In genomic region chr11:119213166-119213885, GRCm38 (mm10) we compare ENCODE assay signal across 10 mouse cellular contexts. TPM values are rescaled to one million over a fixed set of nuclear protein-coding genes. Genes with fewer than 3 reads are reported as not detected.
DNase-seq lines count a peak whose midpoint lies in the region; ATAC-seq and TF ChIP-seq lines count a peak whose summit lies in the region.
"Had no signal": no experiment of that assay in that cellular context is flagged by ENCODE, and none has a peak within 500 bp of the region (broad histone marks: within the 10 kb centered on the region; RNA-seq: fewer than 3 reads in every experiment).

No protein-coding gene starts in this region.

- peak; percentile 59 for DNase-seq in cerebellum, adult 9-11 months
- DNase-seq in cerebellum, adult 2 months, result no peak
- peak; percentile 87 for DNase-seq in kidney, adult 2 months
- DNase-seq in ZHBTc4 (ENCODE audit: low read depth, low spot score), result peak; percentile 91
- DNase-seq in kidney, postnatal 14 days, result peak; percentile 70
- DNase-seq in forebrain, embryonic 14.5 days (ENCODE audit: low spot score), result no peak
- no peak for DNase-seq in layer of hippocampus, adult 2 months (ENCODE audit: low spot score in 2 of 2)
- DNase-seq: cerebellum, adult 11 months; heart, postnatal 10 days had no signal

- no peak for ATAC-seq in kidney, embryonic 14.5 days (ENCODE audit: low FRiP score, low TSS enrichment)
- no peak for ATAC-seq in forebrain, embryonic 14.5 days

- no peaks in the 10 kb centered on the region for H3K36me3 ChIP-seq in kidney, adult 2 months (ENCODE audit: control insufficient read depth, insufficient read depth, low read length)
- peaks cover 8% of the 10 kb centered on the region; the same call in 1 of the 2 replicates for H3K36me3 ChIP-seq in kidney, embryonic 14.5 days (ENCODE audit: control insufficient read depth, insufficient read depth, low read length)
- peaks cover 9% of the 10 kb centered on the region for H3K36me3 ChIP-seq in forebrain, embryonic 14.5 days (ENCODE audit: control insufficient read depth, insufficient read depth, low read length)

- H3K9me3 ChIP-seq in kidney, embryonic 14.5 days (ENCODE audit: control insufficient read depth, low read length), result no peaks in the 10 kb centered on the region
- H3K9me3 ChIP-seq in forebrain, embryonic 14.5 days (replicated peaks; ENCODE audit: control insufficient read depth, low read length), result no peaks in the 10 kb centered on the region

- no peak overlapping the region for H3K4me2 ChIP-seq in kidney, embryonic 14.5 days (replicated peaks; ENCODE audit: low read depth, low read length)
- no peak overlapping the region for H3K4me2 ChIP-seq in forebrain, embryonic 14.5 days (ENCODE audit: low read length)

- H3K4me3 ChIP-seq in cerebellum, adult 2 months (replicated peaks; ENCODE audit: insufficient read depth, low read depth, low read length), result no peak overlapping the region
- no peak overlapping the region for H3K4me3 ChIP-seq in kidney, adult 2 months (ENCODE audit: insufficient read depth, low read depth, low read length)
- no peak overlapping the region for H3K4me3 ChIP-seq in kidney, embryonic 14.5 days (ENCODE audit: low read length)
- H3K4me3 ChIP-seq in forebrain, embryonic 14.5 days (ENCODE audit: low read depth, low read length), result no peak overlapping the region
- H3K4me3 ChIP-seq in layer of hippocampus, adult 2 months, result no peak overlapping the region

- 65% methylated on average over 19 of the region's 19 CpGs for WGBS in cerebellum, adult 2 months
- 61% methylated on average over 19 of the region's 19 CpGs for WGBS in kidney, adult 2 months
- WGBS in kidney, embryonic 14.5 days, result 55% methylated on average over 19 of the region's 19 CpGs
- WGBS in forebrain, embryonic 14.5 days, result 63% methylated on average over 19 of the region's 19 CpGs

- peaks cover 69% of the 10 kb centered on the region for H3K4me1 ChIP-seq in cerebellum, adult 2 months (ENCODE audit: control insufficient read depth, insufficient read depth, low read length)
- peaks cover 11% of the 10 kb centered on the region for H3K4me1 ChIP-seq in kidney, adult 2 months (ENCODE audit: control insufficient read depth, insufficient read depth, low read length)
- peaks cover 29% of the 10 kb centered on the region for H3K4me1 ChIP-seq in kidney, embryonic 14.5 days (ENCODE audit: control insufficient read depth, insufficient read depth, low read length)
- H3K4me1 ChIP-seq in forebrain, embryonic 14.5 days (ENCODE audit: control insufficient read depth, insufficient read depth, low read length), result peaks cover 50% of the 10 kb centered on the region

- no peak overlapping the region for H3K27ac ChIP-seq in cerebellum, adult 2 months (ENCODE audit: insufficient read depth, low read length)
- H3K27ac ChIP-seq in kidney, adult 2 months (ENCODE audit: insufficient read depth, low read depth, low read length), result no peak overlapping the region
- no peak overlapping the region for H3K27ac ChIP-seq in kidney, embryonic 14.5 days (ENCODE audit: low read depth, low read length)
- H3K27ac ChIP-seq in forebrain, embryonic 14.5 days (ENCODE audit: low read depth, low read length), result no peak overlapping the region
- no peak overlapping the region for H3K27ac ChIP-seq in layer of hippocampus, adult 2 months

- TF ChIP-seq CTCF in cerebellum, adult 2 months (IDR thresholded peaks at IDR 0.05; ENCODE audit: borderline replicate concordance, insufficient read depth, low read depth, low read length), result no peak
- TF ChIP-seq CTCF in kidney, adult 2 months (conservative IDR thresholded peaks at IDR 0.05; ENCODE audit: insufficient read depth, insufficient read length, low read depth, low read length), result no peak
- no peak for TF ChIP-seq CTCF in layer of hippocampus, adult 2 months (conservative IDR thresholded peaks at IDR 0.05)

- H3K27me3 ChIP-seq in cerebellum, adult 2 months (ENCODE audit: control insufficient read depth, insufficient read depth, low read length), result no peaks in the 10 kb centered on the region
- H3K27me3 ChIP-seq in kidney, adult 2 months (replicated peaks; ENCODE audit: control insufficient read depth, insufficient read depth, low read length), result no peaks in the 10 kb centered on the region
- H3K27me3 ChIP-seq in kidney, embryonic 14.5 days (ENCODE audit: control insufficient read depth, insufficient read depth, low read length), result no peaks in the 10 kb centered on the region
- H3K27me3 ChIP-seq in forebrain, embryonic 14.5 days (replicated peaks; ENCODE audit: control insufficient read depth, insufficient read depth, low read length), result no peaks in the 10 kb centered on the region

- no peak for TF ChIP-seq POLR2A in cerebellum, adult 2 months (IDR thresholded peaks at IDR 0.05; ENCODE audit: borderline replicate concordance, insufficient read depth, low read length)
- TF ChIP-seq POLR2A in kidney, adult 2 months (IDR thresholded peaks at IDR 0.05; ENCODE audit: low read depth, low read length), result no peak

- no peak overlapping the region for H3K9ac ChIP-seq in kidney, embryonic 14.5 days (ENCODE audit: low read depth, low read length)
- no peak overlapping the region for H3K9ac ChIP-seq in forebrain, embryonic 14.5 days (ENCODE audit: low read length)

RNA-seq across cellular contexts. Expression of gene Tbc1d16, which starts 15.0 kb away (rescaled TPM):
- 32.5 and 37.8 TPM in 2 replicates for polyA plus RNA-seq in cerebellum, adult 2 months (2012; rRNA removed)
- polyA plus RNA-seq in kidney, adult 2 months (2012; rRNA removed), result 25.2 and 31.5 TPM in 2 replicates
- polyA plus RNA-seq in kidney, embryonic 14.5 days (2014; fragmentation: Nextera tagmentation; extraction: Ambion mirVana), result 7.3 and 13.0 TPM in 2 replicates
- 24.6 and 35.8 TPM in 2 replicates for polyA plus RNA-seq in forebrain, embryonic 14.5 days (2014; fragmentation: Nextera tagmentation; extraction: Ambion mirVana)
- total RNA-seq in layer of hippocampus, adult 2 months (2021), result 10 to 100 TPM; 44.0 to 44.1 TPM

RNA-seq across cellular contexts. Expression of gene Ccdc40, which starts 15.0 kb away (rescaled TPM):
- 1.9 and 2.4 TPM in 2 replicates for polyA plus RNA-seq in cerebellum, adult 2 months (2012; rRNA removed)
- 0.27 and 0.30 TPM in 2 replicates for polyA plus RNA-seq in kidney, adult 2 months (2012; rRNA removed)
- 5.6 and 6.4 TPM in 2 replicates for polyA plus RNA-seq in kidney, embryonic 14.5 days (2014; fragmentation: Nextera tagmentation; extraction: Ambion mirVana)
- polyA plus RNA-seq in forebrain, embryonic 14.5 days (2014; fragmentation: Nextera tagmentation; extraction: Ambion mirVana), result 11.0 and 12.5 TPM in 2 replicates
- 1 to 10 TPM; 2.8 to 4.1 TPM for total RNA-seq in layer of hippocampus, adult 2 months (2021)

RNA-seq across cellular contexts. Expression of gene Gaa, which starts 54.4 kb away (rescaled TPM):
- polyA plus RNA-seq in cerebellum, adult 2 months (2012; rRNA removed), result 233 and 246 TPM in 2 replicates
- 152 and 171 TPM in 2 replicates for polyA plus RNA-seq in kidney, adult 2 months (2012; rRNA removed)
- polyA plus RNA-seq in kidney, embryonic 14.5 days (2014; fragmentation: Nextera tagmentation; extraction: Ambion mirVana), result 21.4 and 37.2 TPM in 2 replicates
- polyA plus RNA-seq in forebrain, embryonic 14.5 days (2014; fragmentation: Nextera tagmentation; extraction: Ambion mirVana), result 28.3 and 45.5 TPM in 2 replicates
- 100 to 1,000 TPM; 323 to 324 TPM for total RNA-seq in layer of hippocampus, adult 2 months (2021)

Comparison
In these comparisons a context has a peak if more than half of its experiments do, and no peak if none do; other contexts are left out.
1. DNase-seq: peak in cerebellum, adult 9-11 months (single experiment), kidney, adult 2 months (single experiment), ZHBTc4 (single experiment) and kidney, postnatal 14 days (single experiment); none in cerebellum, adult 2 months (0 of 2), forebrain, embryonic 14.5 days (single experiment) and layer of hippocampus, adult 2 months (0 of 2).